Mouse (Mus musculus): Measurements from ENCODE around the gene Nek7. TPM values are rescaled to one million over a fixed set of nuclear protein-coding genes. Genes with fewer than 3 reads are reported as not detected.

Gene Nek7
- total and polyA plus RNA-seq, 3 experiments, result 29.1 to 75.1 (median 63.7) TPM

DNA sequence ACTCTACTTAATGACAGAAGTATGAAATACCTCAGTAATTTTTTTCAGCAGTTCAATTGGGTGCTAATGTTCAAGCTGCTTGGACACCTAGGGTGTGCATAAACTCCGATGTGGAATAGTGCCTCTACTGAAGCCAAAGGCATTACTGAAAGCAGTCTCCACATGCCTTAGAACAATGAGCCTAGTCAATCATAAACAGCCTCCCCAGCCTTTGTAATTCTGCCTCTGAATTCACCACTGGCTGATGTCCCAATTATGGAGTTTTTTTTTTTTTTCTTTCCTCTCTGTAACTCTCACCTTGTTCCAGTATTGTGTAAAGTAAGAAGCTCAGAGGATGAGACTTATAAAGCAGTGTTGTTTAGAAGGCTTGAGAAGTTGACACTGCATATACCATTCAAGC lies 3.9 kb upstream of the Nek7 start:
- in situ Hi-C loops (cut with MboI; ENCODE audit: low pct_ligation_motif_present, low pct_unique_long_range_greater_than_20kb, low sequenced_read_pairs) (no loop called here), dilution Hi-C loops (cut with MboI; ENCODE audit: extremely low pct_ligation_motif_present, extremely low pct_unique_long_range_greater_than_20kb, low sequenced_read_pairs) (no loop called here)
- Histone ChIP-seq H3K27ac (ENCODE audit: insufficient read depth, low read depth) (no peak overlapping the region), H3K36me3 (replicated peaks in 1 of 2; ENCODE audit: control insufficient read depth in 1 of 2, insufficient read depth in 1 of 2, low read length in 1 of 2) (no peaks in the 10 kb centered on the region), H3K27me3 (replicated peaks) (no peaks in the 10 kb centered on the region), H3K9ac (ENCODE audit: insufficient read depth, low read depth) (no peak overlapping the region), H3K9me3 (replicated peaks; ENCODE audit: low read length) (no peaks in the 10 kb centered on the region), H3K4me2 (ENCODE audit: insufficient read depth, low read depth, poor library complexity, severe bottlenecking) (no peak overlapping the region), H3K4me3 (replicated peaks in 1 of 3; ENCODE audit: low read depth in 2 of 3, low read length in 2 of 3, poor library complexity in 1 of 3) (no peak overlapping the region), H3K79me2 (replicated peaks; ENCODE audit: control insufficient read depth, extremely low read depth, insufficient read depth, poor library complexity, severe bottlenecking) (no peaks in the 10 kb centered on the region), H3K4me1 (ENCODE audit: control insufficient read depth in 1 of 2, insufficient read depth in 2 of 2) (peaks cover 14 to 37% of the 10 kb centered on the region in 2 experiments)
- no peak for TF ChIP-seq GABPA (IDR thresholded peaks at IDR 0.05; ENCODE audit: insufficient replicate concordance, low read depth, low read length)
- TF ChIP-seq MAFK (IDR thresholded peaks at IDR 0.05; ENCODE audit: insufficient replicate concordance, low read length), result no peak
- DNase-seq (ENCODE audit: extremely low read depth), result no peak

DNA sequence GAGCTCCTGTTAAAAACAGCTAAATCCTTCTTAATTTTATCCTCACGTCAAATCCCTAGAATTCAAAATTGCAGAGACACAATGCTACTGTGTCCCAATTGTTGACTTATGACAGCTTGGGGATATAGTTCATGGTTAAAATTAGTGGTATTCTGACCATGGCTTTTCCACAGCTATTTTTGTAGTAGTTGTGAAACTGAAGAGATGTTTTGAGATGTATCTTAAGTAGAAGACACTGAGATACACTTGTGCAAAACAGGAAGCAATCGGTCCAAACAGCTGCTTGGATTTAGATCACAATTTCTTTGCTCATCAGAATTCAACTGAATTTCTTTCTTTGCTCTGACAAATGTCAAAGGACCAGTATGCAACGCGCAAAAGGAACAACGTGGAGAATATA lies 2.9 kb upstream of the Nek7 start:
- in situ Hi-C loops (cut with MboI; ENCODE audit: low pct_ligation_motif_present, low pct_unique_long_range_greater_than_20kb, low sequenced_read_pairs), result no loop called here
- peak overlapping the region; percentile 37 for H3K4me2 ChIP-seq (ENCODE audit: insufficient read depth, low read depth, poor library complexity, severe bottlenecking)
- TF ChIP-seq PAX5 (IDR thresholded peaks at IDR 0.05; ENCODE audit: low read length), result no peak
- TF ChIP-seq TBP (conservative IDR thresholded peaks at IDR 0.05; ENCODE audit: low read depth, low read length), result no peak
- TF ChIP-seq ETS1 (conservative IDR thresholded peaks at IDR 0.05; ENCODE audit: low read depth, low read length), result no peak; the same call in 1 of the 2 replicates
- TF ChIP-seq ELF1 (IDR thresholded peaks at IDR 0.05; ENCODE audit: low read depth, low read length), result 0 out of 2 replicates have a peak, but pooled peaks have one; percentile 30
- TF ChIP-seq ZMIZ1 (IDR thresholded peaks at IDR 0.05; ENCODE audit: low read depth, low read length), result no peak
- peak; percentile 71; the same call in 1 of the 2 replicates for TF ChIP-seq MEF2A (IDR thresholded peaks at IDR 0.05; ENCODE audit: borderline replicate concordance, low read depth, low read length)
- no peak for TF ChIP-seq ZNF384 (IDR thresholded peaks at IDR 0.05; ENCODE audit: low read depth, low read length)
- no peak for TF ChIP-seq TCF12 (IDR thresholded peaks at IDR 0.05; ENCODE audit: low read depth, low read length)
- 0 out of 2 replicates have a peak, but pooled peaks have one; percentile 19 for TF ChIP-seq BHLHE40 (IDR thresholded peaks at IDR 0.05; ENCODE audit: low read depth, low read length)
- no peak for TF ChIP-seq MXI1 (IDR thresholded peaks at IDR 0.05; ENCODE audit: low read depth, low read length)
- peak; percentile 34; the same call in 1 of the 2 replicates for TF ChIP-seq IRF4 (IDR thresholded peaks at IDR 0.05; ENCODE audit: low read depth, low read length)
- TF ChIP-seq EP300 (IDR thresholded peaks at IDR 0.05; ENCODE audit: low read length), result peak; percentile 40; the same call in 1 of the 2 replicates
- no peak for TF ChIP-seq GABPA (IDR thresholded peaks at IDR 0.05; ENCODE audit: insufficient replicate concordance, low read depth, low read length)
- peak; percentile 8; the same call in 1 of the 2 replicates for TF ChIP-seq SIN3A (IDR thresholded peaks at IDR 0.05; ENCODE audit: low read length)
- H3K9ac ChIP-seq (ENCODE audit: insufficient read depth, low read depth), result peak overlapping the region; percentile 75
- H3K27me3 ChIP-seq (replicated peaks), result no peaks in the 10 kb centered on the region
- H3K36me3 ChIP-seq (replicated peaks in 1 of 2; ENCODE audit: control insufficient read depth in 1 of 2, insufficient read depth in 1 of 2, low read length in 1 of 2), result no peaks in the 10 kb centered on the region
- dilution Hi-C loops (cut with MboI; ENCODE audit: extremely low pct_ligation_motif_present, extremely low pct_unique_long_range_greater_than_20kb, low sequenced_read_pairs), result no loop called here
- no peak for DNase-seq (ENCODE audit: extremely low read depth)
- H3K4me3 ChIP-seq (replicated peaks in 1 of 3; ENCODE audit: low read depth in 2 of 3, low read length in 2 of 3, poor library complexity in 1 of 3), result no peak overlapping the region
- H3K9me3 ChIP-seq (replicated peaks; ENCODE audit: low read length), result no peaks in the 10 kb centered on the region
- H3K79me2 ChIP-seq (replicated peaks; ENCODE audit: control insufficient read depth, extremely low read depth, insufficient read depth, poor library complexity, severe bottlenecking), result peaks cover 6% of the 10 kb centered on the region
- H3K27ac ChIP-seq (ENCODE audit: insufficient read depth, low read depth), result peak overlapping the region; percentile 93
- H3K4me1 ChIP-seq (ENCODE audit: control insufficient read depth in 1 of 2, insufficient read depth in 2 of 2), result peaks cover 12 to 35% of the 10 kb centered on the region in 2 experiments

Data from CH12.LX (cell line).